Mouse (Mus musculus) embryonic facial prominence, embryonic 14.5 days (tissue): ENCODE measurements around the gene Tmem254a. TPM values are rescaled to one million over a fixed set of nuclear protein-coding genes. Genes with fewer than 3 reads are reported as not detected.
"Not testable (repeated sequence)": the region's sequence is repeated elsewhere in the genome, so short reads cannot be mapped to it uniquely, and the experiment has no call there.

Experiments
- ATAC-seq: fragments of 200-750 bp; cut with Nextera tagmentation; 2 replicates; pipeline ENCODE4 v1.8.0; 2017; ENCODE audit warnings: low read depth, moderate number of reproducible peaks, moderate TSS enrichment
- DNase-seq: peaks from one replicate; pipeline ENCODE4 v3.0.0-alpha.2; 2015; ENCODE audit warnings: low spot score
- H3K27ac ChIP-seq: fragments of 300-500 bp; sonication (generic); replicated peaks from 2 replicates; pipeline ENCODE4 v1.5.1; 2014; ENCODE audit warnings: low read depth, mild to moderate bottlenecking, low read length, moderate library complexity
- H3K27me3 ChIP-seq: fragments of 300-500 bp; sonication (generic); replicated peaks from 2 replicates; pipeline ENCODE4 v1.6.1; 2014; ENCODE audit warnings: low read length; ENCODE audit not compliant: control insufficient read depth, insufficient read depth
- H3K36me3 ChIP-seq: fragments of 300-500 bp; sonication (generic); 2 replicates; pipeline ENCODE4 v1.6.1; 2014; ENCODE audit warnings: low read length, mixed read lengths; ENCODE audit not compliant: control insufficient read depth, insufficient read depth
- H3K4me1 ChIP-seq: fragments of 300-500 bp; sonication (generic); 2 replicates; pipeline ENCODE4 v1.6.1; 2014; ENCODE audit warnings: antibody characterized with exemption, low read length; ENCODE audit not compliant: control insufficient read depth, insufficient read depth
- H3K4me2 ChIP-seq: fragments of 300-500 bp; sonication (generic); 2 replicates; pipeline ENCODE4 v1.6.1; 2014; ENCODE audit warnings: low read depth, mild to moderate bottlenecking, low read length, moderate library complexity, mixed read lengths
- H3K4me3 ChIP-seq: fragments of 300-500 bp; sonication (generic); 2 replicates; pipeline ENCODE4 v1.5.1; 2014; ENCODE audit warnings: low read depth, mild to moderate bottlenecking, low read length
- H3K9ac ChIP-seq: fragments of 300-500 bp; sonication (generic); 2 replicates; pipeline ENCODE4 v1.6.1; 2014; ENCODE audit warnings: low read depth, mild to moderate bottlenecking, low read length, moderate library complexity, mixed read lengths
- H3K9me3 ChIP-seq: fragments of 300-500 bp; sonication (generic); 2 replicates; pipeline ENCODE4 v1.6.1; 2016; ENCODE audit warnings: low read length; ENCODE audit not compliant: control insufficient read depth
- WGBS: fragments of 180-500 bp; shearing (Covaris S2); extraction: QIAGEN DNeasy Blood & Tissue Kit; methylation state at CpG from one replicate; pipeline ENCODE4 v1.1.7; 2014; 5-methylcytosine and 5-hydroxymethylcytosine counted together
- polyA plus RNA-seq: library from polyadenylated mRNA; unstranded; fragments of >200 nt; fragmentation: Nextera tagmentation; extraction: Ambion mirVana; gene quantifications from 2 replicates; pipeline ENCODE4 v1.2.1, GENCODE M21; 2014

Tmem254a gene
- 2.6 and 5.5 TPM in 2 replicates for polyA plus RNA-seq

DNA sequence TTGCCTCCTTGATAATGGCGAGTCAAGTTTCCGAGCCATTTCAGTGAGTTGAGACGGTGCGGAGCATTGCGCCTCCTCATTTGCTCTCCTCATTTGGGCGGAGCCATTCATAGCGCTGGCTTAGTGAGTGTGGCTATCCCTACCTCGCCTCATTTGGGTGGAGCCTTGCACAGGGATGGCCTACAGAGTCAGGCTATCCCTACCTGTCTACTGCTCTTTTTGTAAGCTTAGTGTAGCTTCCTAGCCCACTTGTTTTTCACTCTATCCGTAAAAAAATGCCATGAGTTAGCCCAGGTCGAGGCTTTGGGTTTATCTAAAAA is at the start of gene Tmem254a:
Tmem254a (minus strand) TSS at position 111 of the 320 bp plus-strand sequence.
- H3K27ac ChIP-seq, H3K9me3 ChIP-seq, DNase-seq, H3K9ac ChIP-seq, H3K4me2 ChIP-seq, H3K27me3 ChIP-seq, H3K4me1 ChIP-seq, H3K36me3 ChIP-seq, H3K4me3 ChIP-seq: not testable (repeated sequence)
- no CpG with 5 or more reads among the region's 10 CpGs for WGBS
- ATAC-seq: peak; percentile 94

DNA sequence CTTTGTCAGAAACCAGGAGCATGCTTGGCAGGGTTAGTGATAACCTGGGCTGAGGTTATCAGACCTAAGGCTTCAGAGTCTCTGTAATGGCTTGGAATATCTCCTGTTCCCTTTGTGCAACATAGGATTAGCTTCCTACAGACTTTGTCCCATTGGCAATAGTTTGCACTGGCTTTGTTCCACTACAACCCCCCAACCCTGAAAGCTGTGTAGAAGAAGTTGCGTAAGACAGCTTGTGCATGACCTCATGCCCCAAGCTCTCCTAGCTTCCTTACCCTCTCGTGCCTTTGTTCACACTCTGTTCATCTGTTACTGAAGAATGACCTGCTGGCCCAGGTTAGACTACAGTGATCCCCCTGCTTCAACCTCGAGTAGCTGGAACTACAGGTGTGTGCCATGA is 30.4 kb upstream of the Tmem254a start:
- not testable (repeated sequence) for H3K36me3 ChIP-seq, H3K4me3 ChIP-seq, H3K9ac ChIP-seq, H3K4me2 ChIP-seq, H3K27me3 ChIP-seq, ATAC-seq, H3K4me1 ChIP-seq, H3K27ac ChIP-seq, H3K9me3 ChIP-seq, DNase-seq
- WGBS: no CpG with 5 or more reads among the region's 3 CpGs

DNA sequence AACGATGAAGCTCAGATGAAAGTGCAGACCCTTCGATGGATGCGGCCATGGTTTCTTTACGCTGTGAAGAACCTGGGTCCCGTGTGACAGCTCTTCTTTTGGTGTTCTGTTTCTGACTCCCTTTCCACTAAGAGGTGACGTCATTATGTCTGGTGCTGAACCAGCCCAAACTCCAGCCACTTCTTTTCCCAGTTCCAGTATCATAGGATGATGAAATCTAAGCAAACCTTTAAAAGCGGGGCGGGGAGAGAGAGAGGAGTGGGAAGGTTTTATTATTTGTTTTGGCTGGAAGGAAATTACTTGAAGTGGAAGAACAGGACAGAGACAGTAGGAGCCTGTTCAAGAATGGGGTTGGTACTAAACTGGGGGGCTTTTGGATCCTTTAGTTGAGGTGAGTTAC is 10.5 kb upstream of the Tmem254a start, which contains the start of gene Cphx1:
Cphx1 (plus strand) TSS at position 301 of the 400 bp plus-strand sequence.
- not testable (repeated sequence) for ATAC-seq

GRCm38 (mm10) chr14:25936867-25937630 is 9.6 kb upstream of the Tmem254a start:
- not testable (repeated sequence) for DNase-seq, H3K9ac ChIP-seq, H3K27me3 ChIP-seq, H3K27ac ChIP-seq, ATAC-seq, H3K9me3 ChIP-seq, H3K4me2 ChIP-seq, H3K36me3 ChIP-seq, H3K4me1 ChIP-seq, H3K4me3 ChIP-seq
- WGBS: no CpG with 5 or more reads among the region's 5 CpGs

More for the DNA sequence above, 10.5 kb upstream of the Tmem254a start, which contains the start of gene Cphx1:
- not testable (repeated sequence) for H3K27me3 ChIP-seq, H3K36me3 ChIP-seq, H3K4me2 ChIP-seq, H3K27ac ChIP-seq, H3K4me3 ChIP-seq, H3K4me1 ChIP-seq, H3K9ac ChIP-seq, H3K9me3 ChIP-seq, DNase-seq
- no CpG with 5 or more reads among the region's 8 CpGs for WGBS

DNA sequence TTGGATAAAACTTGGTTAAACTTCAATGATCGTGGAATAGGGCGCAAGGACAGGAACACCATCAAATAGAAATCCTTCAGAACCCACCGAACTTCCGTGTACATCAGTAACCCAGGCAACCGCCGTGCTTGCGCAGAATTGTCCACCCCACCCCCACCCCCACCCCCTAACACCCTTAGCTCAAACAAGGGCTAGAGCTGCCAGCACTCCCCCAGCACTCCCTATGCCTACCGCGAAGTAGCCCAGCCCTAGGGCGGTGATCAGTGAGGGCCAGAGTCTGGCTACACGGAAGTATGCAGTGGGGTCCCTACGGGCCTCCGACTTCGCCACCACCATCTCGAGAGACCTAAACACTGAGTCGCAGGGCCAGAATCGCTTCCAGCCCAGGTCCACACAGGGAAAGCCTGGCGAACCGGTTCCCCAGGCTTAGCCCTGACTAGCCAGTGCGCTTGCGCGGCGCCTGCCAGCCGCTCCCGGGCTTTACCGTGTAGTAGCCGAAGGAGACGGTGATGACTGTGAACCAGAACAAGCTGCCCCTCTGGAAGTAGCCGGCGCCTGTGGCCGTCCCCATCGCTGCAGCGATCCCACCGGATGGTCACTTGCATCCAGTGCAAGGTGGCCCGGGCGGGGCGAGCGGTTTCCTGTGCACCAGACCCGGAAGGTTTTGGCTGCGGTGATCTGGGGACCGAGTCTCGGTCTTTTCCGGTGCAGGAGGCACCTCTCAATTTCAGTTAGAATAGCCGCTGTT is 484 bp downstream of the Tmem254a start:
- not testable (repeated sequence) for H3K27ac ChIP-seq, H3K4me3 ChIP-seq, H3K27me3 ChIP-seq, H3K4me1 ChIP-seq, H3K4me2 ChIP-seq, H3K9ac ChIP-seq, H3K9me3 ChIP-seq, DNase-seq, H3K36me3 ChIP-seq
- peak; percentile 94 for ATAC-seq
- WGBS: no CpG with 5 or more reads among the region's 44 CpGs

DNA sequence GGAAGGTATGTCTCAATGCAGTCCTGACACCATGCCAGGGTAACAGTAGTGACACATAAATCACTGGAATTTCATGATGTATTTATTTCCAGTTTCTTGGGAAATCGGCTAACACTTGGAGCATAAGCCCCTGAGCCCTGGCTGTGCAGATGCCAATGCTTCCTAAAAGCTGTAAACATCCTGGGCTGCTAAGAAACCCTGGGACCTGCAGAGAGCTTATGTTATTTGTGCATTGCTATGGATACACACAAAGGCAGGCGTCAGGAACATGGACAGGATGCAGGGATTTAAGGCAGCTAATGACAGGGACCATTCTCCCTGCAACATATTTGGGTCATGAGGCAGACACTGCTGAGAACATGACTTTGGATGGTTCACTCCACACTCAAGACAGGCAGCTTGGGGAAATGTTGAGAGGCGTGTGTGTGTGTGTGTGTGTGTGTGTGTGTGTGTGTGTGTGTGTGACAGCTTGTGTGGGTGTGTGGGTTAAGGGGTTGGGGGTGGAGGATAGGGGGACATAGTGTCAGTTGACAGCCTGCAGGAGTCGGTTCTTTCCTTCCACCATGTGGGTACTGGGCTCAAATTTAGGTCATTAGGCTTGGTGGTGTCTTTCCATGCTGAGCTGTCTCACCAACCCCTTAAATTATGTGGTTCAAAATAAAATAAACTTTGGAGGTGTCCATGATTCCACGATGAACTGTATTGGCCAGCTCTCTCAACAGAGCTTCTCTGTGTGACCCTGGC is 8.9 kb downstream of the Tmem254a start:
- H3K9ac ChIP-seq, H3K9me3 ChIP-seq, ATAC-seq, H3K4me2 ChIP-seq, H3K27me3 ChIP-seq, DNase-seq, H3K4me3 ChIP-seq, H3K36me3 ChIP-seq, H3K4me1 ChIP-seq, H3K27ac ChIP-seq: not testable (repeated sequence)
- no CpG with 5 or more reads among the region's 5 CpGs for WGBS

GRCm38 (mm10) chr14:25908976-25909375 is 18.5 kb downstream of the Tmem254a start:
- H3K4me3 ChIP-seq, H3K27me3 ChIP-seq, ATAC-seq, H3K4me1 ChIP-seq, H3K9ac ChIP-seq, H3K9me3 ChIP-seq, DNase-seq, H3K36me3 ChIP-seq, H3K4me2 ChIP-seq, H3K27ac ChIP-seq: not testable (repeated sequence)
- WGBS: no CpG with 5 or more reads among the region's 8 CpGs

DNA sequence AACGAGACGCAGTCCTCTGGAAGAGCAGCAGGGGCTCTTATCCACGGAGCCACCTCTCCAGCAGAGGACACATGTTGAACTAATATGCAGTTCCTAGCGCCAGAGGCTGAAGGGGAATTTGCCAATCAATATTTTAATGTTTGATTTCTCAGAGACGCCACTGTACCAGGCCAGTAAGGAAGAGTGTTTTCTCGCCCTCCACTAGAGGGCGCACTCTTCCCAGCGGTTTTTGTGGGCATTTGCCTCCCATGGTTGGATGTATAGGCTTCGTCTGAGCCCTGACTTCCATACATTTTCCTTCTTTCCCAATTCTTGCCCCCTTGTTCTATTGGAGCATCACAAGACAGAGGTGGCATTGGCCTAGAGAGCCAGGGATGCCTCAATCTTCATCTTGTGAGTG is 20.2 kb downstream of the Tmem254a start:
- H3K9ac ChIP-seq, H3K27ac ChIP-seq, ATAC-seq, H3K4me1 ChIP-seq, H3K4me3 ChIP-seq, H3K36me3 ChIP-seq, H3K4me2 ChIP-seq, H3K9me3 ChIP-seq, DNase-seq, H3K27me3 ChIP-seq: not testable (repeated sequence)
- no CpG with 5 or more reads among the region's 9 CpGs for WGBS
